Mouse (Mus musculus): Measurements from ENCODE around the gene Epas1.

Gene Epas1

GRCm38 (mm10) chr17:86753130-86753821, at the start of gene Epas1:
TSS of gene Epas1 (plus strand) at chr17:86753700.
- peak; percentile 84 to 86 for DNase-seq (ENCODE audit: low spot score in 2 of 2)

DNA sequence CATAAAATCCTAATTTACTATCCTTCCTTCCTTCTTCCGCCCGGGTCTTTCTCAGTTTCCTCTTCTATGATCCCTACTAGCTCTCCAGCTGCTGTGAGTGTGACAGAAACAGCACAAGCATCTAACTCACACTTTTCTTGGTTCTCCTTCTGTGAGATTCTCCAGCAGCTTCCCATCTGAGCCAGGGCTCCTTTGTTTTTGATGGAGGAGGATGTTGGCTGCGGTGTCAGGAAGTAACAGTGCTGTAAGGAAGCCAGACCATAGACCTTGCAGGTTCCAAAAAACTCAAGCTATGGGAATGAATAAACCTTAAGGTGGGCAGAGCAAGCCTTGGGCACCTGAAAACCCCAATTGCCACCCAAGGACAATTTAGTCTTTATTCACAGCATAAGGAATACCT, 48.3 kb upstream of the Epas1 start:
- DNase-seq (ENCODE audit: low spot score in 2 of 2): no peak

GRCm38 (mm10) chr17:86706467-86706866, 47.0 kb upstream of the Epas1 start:
- no peak for DNase-seq (ENCODE audit: low spot score in 2 of 2)

DNA sequence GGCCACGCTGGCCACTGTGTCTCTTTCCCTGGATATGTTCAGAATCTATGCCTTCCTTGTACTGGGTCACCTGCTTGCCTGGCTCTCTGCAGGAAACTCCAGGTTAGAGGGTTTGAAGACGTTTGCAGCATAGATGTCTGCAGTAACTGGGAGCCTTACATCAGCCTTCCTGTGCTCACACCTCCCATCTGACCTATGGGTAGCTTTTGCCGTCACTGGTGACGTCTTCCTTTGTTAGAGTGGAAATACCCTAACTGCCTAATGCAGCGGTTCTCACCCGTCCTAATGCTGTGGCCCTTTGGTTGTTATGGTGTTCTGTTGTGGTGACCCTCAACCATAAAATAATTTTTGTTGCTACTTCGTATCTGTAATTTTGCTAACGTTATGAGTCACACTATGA, 43.7 kb upstream of the Epas1 start:
- DNase-seq (ENCODE audit: low spot score in 2 of 2): no peak

- no peak for DNase-seq (ENCODE audit: low spot score in 2 of 2)
Observed at GRCm38 (mm10) chr17:86710379-86710778, 43.1 kb upstream of the Epas1 start.

DNA sequence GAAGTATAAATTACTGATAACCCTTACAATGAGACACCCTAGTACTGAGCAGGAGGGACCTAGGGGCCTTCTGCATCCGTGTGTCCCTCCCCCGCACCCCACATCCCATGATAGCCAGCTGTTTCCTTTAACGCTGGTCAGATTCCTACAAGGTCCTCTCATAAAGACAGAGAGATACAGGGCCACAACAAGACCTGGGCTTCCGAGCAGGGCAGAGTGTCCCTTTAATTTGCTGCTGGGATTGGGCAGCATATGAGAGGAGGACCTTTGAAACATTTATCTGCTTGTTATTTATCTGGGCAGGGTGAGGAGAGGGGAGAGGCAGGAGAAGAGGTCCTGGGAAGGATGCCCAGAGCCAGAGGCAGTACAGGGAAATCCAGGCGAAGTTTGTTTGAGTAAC, 41.6 kb upstream of the Epas1 start:
- no peak for DNase-seq (ENCODE audit: low spot score in 2 of 2)

- no peak for DNase-seq (ENCODE audit: low spot score in 2 of 2)
Observed at GRCm38 (mm10) chr17:86712601-86713000, 40.9 kb upstream of the Epas1 start.

DNA sequence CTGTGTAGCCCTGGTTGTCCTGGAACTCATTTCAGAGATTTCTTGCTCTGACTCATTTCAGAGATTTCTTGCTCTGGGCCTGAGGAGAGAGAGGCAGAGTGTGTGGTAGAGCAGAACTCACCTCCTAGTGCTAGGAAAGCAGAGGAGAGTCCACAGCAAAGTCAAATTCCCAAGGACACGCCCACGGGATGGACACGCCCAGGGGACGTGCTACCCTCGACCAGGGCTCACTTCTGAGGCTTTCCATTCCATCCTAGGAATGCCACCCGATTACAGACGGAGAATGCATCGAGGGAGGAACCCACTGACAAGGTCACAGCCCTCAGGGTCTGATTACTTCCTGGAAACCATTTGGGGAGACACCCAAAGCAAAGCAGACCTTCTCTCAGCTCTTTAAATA, 39.9 kb upstream of the Epas1 start:
- no peak for DNase-seq (ENCODE audit: low spot score in 2 of 2)

GRCm38 (mm10) chr17:86724786-86725415, 28.6 kb upstream of the Epas1 start:
- DNase-seq (ENCODE audit: low spot score in 2 of 2): no peak

GRCm38 (mm10) chr17:86726480-86726879, 27.0 kb upstream of the Epas1 start:
- DNase-seq (ENCODE audit: low spot score in 2 of 2): no peak

DNA sequence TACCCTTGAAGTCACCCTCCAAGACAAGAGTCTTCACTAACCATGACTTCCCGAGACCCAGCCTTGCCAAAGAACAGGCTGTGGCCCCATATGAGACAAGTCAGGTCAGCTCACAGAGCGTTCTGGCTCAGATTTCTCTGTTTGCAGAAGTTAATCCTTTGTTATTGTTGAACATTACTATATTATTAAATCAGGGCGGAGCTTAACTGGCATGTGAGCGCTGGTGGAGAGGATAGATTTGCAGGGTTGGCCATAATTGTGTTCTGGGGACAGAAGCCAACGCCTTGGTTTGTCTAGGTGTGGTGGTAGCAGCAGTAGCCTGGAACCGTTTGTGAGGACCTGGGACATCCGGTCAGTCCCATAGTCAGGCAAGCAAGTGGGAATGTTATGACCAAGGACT, 26.5 kb upstream of the Epas1 start:
- no peak for DNase-seq (ENCODE audit: low spot score in 2 of 2)

- no peak for DNase-seq (ENCODE audit: low spot score in 2 of 2)
Observed at GRCm38 (mm10) chr17:86731273-86731672, 22.2 kb upstream of the Epas1 start.

- peak; percentile 59 to 72 for DNase-seq (ENCODE audit: low spot score in 2 of 2)
Observed at GRCm38 (mm10) chr17:86732024-86732423, 21.5 kb upstream of the Epas1 start.

GRCm38 (mm10) chr17:86732522-86732921, 21.0 kb upstream of the Epas1 start:
- no peak for DNase-seq (ENCODE audit: low spot score in 2 of 2)

DNA sequence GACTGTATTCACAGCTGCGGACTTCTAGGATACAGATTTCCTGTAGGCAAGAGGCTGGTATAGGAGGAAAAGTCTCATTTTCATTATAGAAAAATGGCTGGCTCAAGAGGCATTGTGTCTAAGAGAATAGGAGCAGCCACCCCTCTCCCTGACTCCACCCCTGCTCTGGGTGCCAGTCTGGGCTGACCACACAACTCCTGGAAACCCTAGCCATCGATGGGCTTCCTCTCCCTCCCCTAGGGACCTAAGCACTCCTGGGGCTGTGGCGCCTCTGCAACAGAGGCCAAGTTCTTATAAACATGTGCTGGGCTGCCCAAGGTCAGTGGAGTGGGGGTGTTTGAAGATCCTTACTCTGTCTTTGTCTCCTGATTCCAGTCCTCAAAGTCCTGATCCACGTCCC, 19.9 kb upstream of the Epas1 start:
- no peak for DNase-seq (ENCODE audit: low spot score in 2 of 2)

DNA sequence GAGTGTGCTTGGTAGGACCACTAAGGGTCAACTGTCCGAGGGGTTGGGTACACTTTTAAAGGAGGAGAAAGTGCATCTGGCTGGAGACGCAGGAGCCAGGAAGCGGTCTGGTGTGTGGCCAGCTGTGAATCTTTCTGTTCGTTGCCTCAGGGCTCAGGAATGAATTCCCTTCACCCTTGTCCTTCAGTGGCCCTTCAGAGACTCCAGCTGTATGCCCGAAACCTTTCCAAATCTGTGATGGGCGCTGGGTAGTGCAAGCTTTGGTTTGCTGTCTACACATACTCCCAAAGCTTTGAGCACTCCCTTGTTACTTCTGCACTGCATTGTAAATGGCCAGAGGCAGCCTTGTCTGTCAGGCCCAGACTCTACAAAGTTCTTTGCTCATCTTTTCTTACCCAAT, 15.0 kb upstream of the Epas1 start:
- DNase-seq (ENCODE audit: low spot score in 2 of 2): no peak

DNA sequence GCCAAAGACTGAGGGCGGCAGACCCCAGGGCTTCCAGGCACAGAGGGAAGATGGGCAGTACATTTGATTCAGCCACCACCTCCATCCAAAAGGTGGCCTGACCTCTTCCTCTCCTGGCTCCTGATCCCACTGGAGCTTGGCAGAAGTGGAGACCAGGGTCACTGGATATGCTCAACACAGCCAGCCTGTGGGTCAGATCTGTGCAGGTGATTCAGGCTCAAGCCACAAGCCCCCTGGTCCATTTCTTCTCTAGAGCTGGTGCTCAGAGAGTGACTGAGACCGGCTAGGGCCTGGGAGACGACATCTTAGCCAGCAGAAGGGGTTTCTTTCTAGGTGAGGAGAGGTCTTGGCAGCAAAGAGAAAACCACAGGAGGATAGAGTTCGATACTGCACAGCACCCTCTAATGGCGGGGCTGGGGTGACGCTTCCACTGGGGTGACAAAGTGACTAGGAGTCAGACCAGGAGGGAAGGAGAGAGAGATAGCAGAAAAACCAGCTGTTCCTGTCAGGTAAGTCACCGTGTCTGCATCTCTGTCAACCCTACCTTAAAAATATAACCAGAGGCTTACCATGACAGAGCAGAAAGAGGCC, 10.1 kb upstream of the Epas1 start:
- no peak for DNase-seq (ENCODE audit: low spot score in 2 of 2)

GRCm38 (mm10) chr17:86744943-86745342, 8.6 kb upstream of the Epas1 start:
- no peak for DNase-seq (ENCODE audit: low spot score in 2 of 2)

- no peak for DNase-seq (ENCODE audit: low spot score in 2 of 2)
Observed at GRCm38 (mm10) chr17:86751373-86751871, 2.1 kb upstream of the Epas1 start.

- peak; percentile 72 to 75 for DNase-seq (ENCODE audit: low spot score in 2 of 2)
Observed at GRCm38 (mm10) chr17:86753931-86754805, 668 bp downstream of the Epas1 start.

DNA sequence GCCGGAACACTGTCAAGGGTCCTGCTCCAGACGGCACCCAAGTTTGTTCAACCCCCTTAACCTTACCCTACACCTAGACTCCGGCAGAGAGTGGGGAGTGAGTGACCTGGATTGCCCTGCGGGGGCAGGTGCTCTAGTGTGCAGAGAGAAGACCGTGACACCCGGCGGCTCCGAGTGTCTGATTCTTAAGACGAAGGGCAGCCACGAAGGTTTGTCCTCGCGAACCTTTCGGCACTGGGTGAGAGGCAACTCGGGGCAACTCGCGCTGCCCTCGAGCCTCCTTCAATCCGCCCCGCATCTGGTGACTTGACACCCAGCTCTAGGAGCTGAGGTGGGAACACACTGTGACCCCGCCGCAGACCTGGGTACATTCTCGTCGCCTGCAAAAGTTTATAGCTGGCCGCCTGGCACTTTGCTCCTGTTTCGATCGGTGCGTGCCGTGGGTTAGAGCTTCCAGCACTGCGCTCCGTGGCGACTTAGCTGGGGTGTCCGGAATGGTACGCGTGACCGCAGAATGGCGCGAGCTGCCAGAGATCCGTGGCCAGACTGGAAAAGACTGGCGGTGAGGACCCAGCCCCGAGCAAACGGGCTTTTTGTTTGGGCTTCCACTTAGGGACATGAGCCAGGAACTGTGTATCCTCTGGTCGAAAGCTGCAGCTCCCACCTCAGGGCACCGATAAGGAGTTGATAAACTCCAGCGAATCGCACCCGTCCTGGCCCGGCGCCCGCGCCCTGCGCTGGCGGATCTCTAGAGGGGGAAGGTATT, 1.5 kb downstream of the Epas1 start:
- DNase-seq (ENCODE audit: low spot score in 2 of 2): peak in 1 of 2 experiments; percentile 43
